ENCODE assay signal across 8 mouse cellular contexts in the genomic region with DNA sequence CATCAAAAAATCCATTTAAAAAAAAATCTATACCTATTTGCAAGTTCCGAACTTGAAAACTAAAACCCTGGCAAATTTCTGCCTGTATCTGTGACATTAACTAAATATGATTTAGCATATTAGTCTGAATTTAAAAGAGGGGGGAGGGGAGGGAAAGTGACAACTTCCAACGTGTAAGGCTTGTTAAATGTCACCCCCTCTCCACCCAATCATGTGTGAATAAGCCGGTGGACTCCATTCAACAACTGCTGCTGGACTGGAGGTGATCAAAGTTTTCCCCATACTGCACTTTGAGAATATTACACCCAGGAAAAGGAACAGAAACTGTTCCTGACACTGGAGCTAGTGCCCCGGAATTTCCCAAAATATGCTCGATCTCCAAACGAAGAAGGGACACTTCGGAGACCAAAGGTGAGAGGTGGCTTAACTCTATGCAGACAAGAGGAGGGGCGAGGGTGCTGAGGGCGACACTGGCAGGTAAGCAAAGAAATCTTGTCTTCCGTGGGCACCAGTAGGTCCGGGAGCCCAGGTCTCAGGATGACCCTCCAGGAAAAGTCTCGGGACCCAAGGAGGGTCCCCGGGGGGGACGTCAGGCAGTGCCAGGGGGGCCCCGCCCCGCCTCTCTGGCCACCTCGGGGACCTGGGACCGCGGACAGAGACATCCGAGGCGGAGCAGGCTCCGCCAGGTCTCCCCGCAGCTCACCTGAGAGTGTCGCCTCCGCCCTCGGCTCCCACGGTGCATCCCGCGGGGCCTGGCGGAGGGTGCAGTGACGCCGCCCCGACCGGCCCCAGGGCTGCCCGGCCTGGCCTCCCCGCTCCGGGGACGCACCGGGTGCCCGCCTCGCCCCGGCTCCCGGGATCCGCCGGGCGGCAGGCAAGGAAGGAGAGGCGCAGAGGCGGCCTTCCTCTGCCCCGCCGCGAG. TPM values are rescaled to one million over a fixed set of nuclear protein-coding genes. Genes with fewer than 3 reads are reported as not detected.
DNase-seq lines count a peak whose midpoint lies in the region; ATAC-seq lines count a peak whose summit lies in the region.

No protein-coding gene starts in this region.

- H3K9ac ChIP-seq in intestine, embryonic 14.5 days (ENCODE audit: low read length): peak overlapping the region; percentile 96

- peak overlapping the region; percentile 74 for H3K4me2 ChIP-seq in intestine, embryonic 14.5 days (ENCODE audit: low read length)

- DNase-seq in cerebellum, adult 11 months: no peak
- peak; percentile 40 to 49 for DNase-seq in lung, adult 18-20 months
- DNase-seq in lung, postnatal 4 days: no peak
- DNase-seq in embryo, embryonic 11 days: peak; percentile 33
- peak; percentile 81 for DNase-seq in intestine, embryonic 14.5 days (ENCODE audit: low spot score)
- DNase-seq in gastrocnemius, adult 8-10 months (ENCODE audit: low spot score in 2 of 2): no peak

- 3% methylated on average over 37 of the region's 51 CpGs for WGBS in intestine, embryonic 14.5 days

- H3K27ac ChIP-seq in intestine, embryonic 14.5 days (ENCODE audit: low read depth): peak overlapping the region; percentile 90

- H3K4me3 ChIP-seq in intestine, embryonic 14.5 days (ENCODE audit: low read depth, low read length): peak overlapping the region; percentile 94

- H3K4me1 ChIP-seq in intestine, embryonic 14.5 days (replicated peaks; ENCODE audit: control insufficient read depth, insufficient read depth, low read length): peaks cover 17% of the 10 kb centered on the region

- no peaks in the 10 kb centered on the region for H3K36me3 ChIP-seq in intestine, embryonic 14.5 days (ENCODE audit: control insufficient read depth, insufficient read depth, low read length)

- H3K27me3 ChIP-seq in intestine, embryonic 14.5 days (replicated peaks; ENCODE audit: control insufficient read depth, insufficient read depth, low read length): no peaks in the 10 kb centered on the region

- ATAC-seq in cerebellum, adult (ENCODE audit: insufficient number of reproducible peaks, low FRiP score, low TSS enrichment): peak; percentile 57
- ATAC-seq in intestine, embryonic 14.5 days (replicated peaks; ENCODE audit: low FRiP score, low TSS enrichment, low read depth): peak; percentile 66
- ATAC-seq in megakaryocyte progenitor cell, adult 5-6 weeks (replicated peaks; ENCODE audit: poor library complexity): peak; percentile 5

- no peaks in the 10 kb centered on the region for H3K9me3 ChIP-seq in intestine, embryonic 14.5 days (ENCODE audit: control insufficient read depth, low read length)

RNA-seq across cellular contexts. Expression of a gene that starts 0.6 kb away (rescaled TPM):
- polyA plus RNA-seq in intestine, embryonic 14.5 days (2014; fragmentation: Nextera tagmentation; extraction: Ambion mirVana): 11.8 and 13.0 TPM in 2 replicates
- 91.6 and 99.8 TPM in 2 replicates for total RNA-seq in megakaryocyte progenitor cell, adult 5-6 weeks (2015)
- total RNA-seq in megakaryocyte progenitor cell, adult 5-6 weeks (2017): 67.2 and 84.5 TPM in 2 replicates
- total RNA-seq in gastrocnemius, adult 8-10 months (2022): 10 to 100 TPM; 35.7 to 51.5 (median 36.8) TPM

Comparison
In these comparisons a context has a peak if more than half of its experiments do, and no peak if none do; other contexts are left out.
1. DNase-seq: peak in lung, adult 18-20 months (2 of 2), embryo, embryonic 11 days (single experiment) and intestine, embryonic 14.5 days (single experiment); none in cerebellum, adult 11 months (single experiment), lung, postnatal 4 days (0 of 2) and gastrocnemius, adult 8-10 months (0 of 2).
2. ATAC-seq: peak in every context shown above with its lines; median percentile 66 in intestine, embryonic 14.5 days; 57 in cerebellum, adult; 5 in megakaryocyte progenitor cell, adult 5-6 weeks.